Comparison of ENCODE assay signal across 8 mouse cellular contexts in genomic region chr16:95241581-95241980, GRCm38 (mm10). TPM values are rescaled to one million over a fixed set of nuclear protein-coding genes. Genes with fewer than 3 reads are reported as not detected.
DNase-seq lines count a peak whose midpoint lies in the region; ATAC-seq lines count a peak whose summit lies in the region.

No protein-coding gene starts in this region.

- ATAC-seq in heart, embryonic 14.5 days (ENCODE audit: insufficient number of reproducible peaks, insufficient read depth, low FRiP score, low read depth): no peak

- H3K36me3 ChIP-seq in heart, embryonic 14.5 days (ENCODE audit: control insufficient read depth, insufficient read depth, low read length): no peaks in the 10 kb centered on the region

- WGBS in heart, embryonic 14.5 days: 40% methylated on average over 4 of the region's 4 CpGs

- H3K9ac ChIP-seq in heart, embryonic 14.5 days (ENCODE audit: low read length): no peak overlapping the region

- peak overlapping the region; percentile 24 to 55; a peak in 3 of 4 replicates for H3K27ac ChIP-seq in heart, embryonic 14.5 days (replicated peaks in 1 of 2; ENCODE audit: control insufficient read depth in 1 of 2, insufficient read depth in 1 of 2, low read depth in 2 of 2, low read length in 2 of 2)

- H3K4me2 ChIP-seq in heart, embryonic 14.5 days (ENCODE audit: low read length): 0 out of 2 replicates have a peak overlapping the region, but pooled peaks have one; percentile 2

- peak; percentile 22 to 45 for DNase-seq in cerebellum, postnatal 25 days
- no peak for DNase-seq in cerebellum, adult 11-12 months
- peak; percentile 41 for DNase-seq in 3T3-L1 (ENCODE audit: low read depth, low spot score)
- DNase-seq in layer of hippocampus, adult 8-10 months (ENCODE audit: low spot score in 2 of 2): peak; percentile 27 to 41
- DNase-seq in natural killer cell, adult 2 months (ENCODE audit: low spot score in 2 of 2): no peak
- DNase-seq in spleen, postnatal 10 days (ENCODE audit: low spot score in 2 of 2): no peak
- no peak for DNase-seq in frontal cortex, postnatal 25 days (ENCODE audit: low spot score in 2 of 2)

- no peaks in the 10 kb centered on the region for H3K9me3 ChIP-seq in heart, embryonic 14.5 days (ENCODE audit: control insufficient read depth, low read length)

- H3K4me1 ChIP-seq in heart, embryonic 14.5 days (ENCODE audit: control insufficient read depth in 2 of 2, insufficient read depth in 2 of 2, low read length in 2 of 2): peaks cover 21 to 24% of the 10 kb centered on the region in 2 experiments

- no peak overlapping the region for H3K4me3 ChIP-seq in heart, embryonic 14.5 days (ENCODE audit: control insufficient read depth in 1 of 2, insufficient read depth in 1 of 2, low read depth in 1 of 2, low read length in 2 of 2)

- H3K27me3 ChIP-seq in heart, embryonic 14.5 days (ENCODE audit: control insufficient read depth, insufficient read depth, low read length): no peaks in the 10 kb centered on the region

RNA-seq across cellular contexts. Expression of gene Kcnj15, which starts 15.8 kb away (rescaled TPM):
- polyA plus RNA-seq in heart, embryonic 14.5 days (2014; fragmentation: Nextera tagmentation; extraction: Ambion mirVana): 1.9 and 3.3 TPM in 2 replicates
- 1 to 10 TPM in 2 of 4 experiments, under 1 TPM in 2; 0.12 to 6.0 (median 3.1) TPM for total RNA-seq in layer of hippocampus, adult 8-10 months (2022)

Comparison
In these comparisons a context has a peak if more than half of its experiments do, and no peak if none do; other contexts are left out.
1. DNase-seq: peak in cerebellum, postnatal 25 days (2 of 2), 3T3-L1 (single experiment) and layer of hippocampus, adult 8-10 months (2 of 2); none in cerebellum, adult 11-12 months (single experiment), natural killer cell, adult 2 months (0 of 2), spleen, postnatal 10 days (0 of 2) and frontal cortex, postnatal 25 days (0 of 2).